Mouse (Mus musculus) heart, postnatal 0 days (tissue): Measurements from ENCODE around the gene Rangrf. TPM values are rescaled to one million over a fixed set of nuclear protein-coding genes. Genes with fewer than 3 reads are reported as not detected.
"Not testable (repeated sequence)": the region's sequence is repeated elsewhere in the genome, so short reads cannot be mapped to it uniquely, and the experiment has no call there.

Experiments
- ATAC-seq: fragments of 200-750 bp; cut with Nextera tagmentation; 2 replicates; pipeline ENCODE4 v1.8.0; 2017; ENCODE audit warnings: low read depth, moderate number of reproducible peaks, moderate library complexity; ENCODE audit not compliant: insufficient read depth
- DNase-seq: peaks from one replicate; pipeline ENCODE4 v3.0.0-alpha.2; 2016; ENCODE audit warnings: low spot score
- H3K27ac ChIP-seq: fragments of 300-500 bp; sonication (generic); 2 replicates; pipeline ENCODE4 v1.5.1; 2014; ENCODE audit warnings: low read depth, mild to moderate bottlenecking
- H3K27me3 ChIP-seq: fragments of 300-500 bp; sonication (generic); 2 replicates; pipeline ENCODE4 v1.6.1; 2014; ENCODE audit warnings: low read length, mixed read lengths; ENCODE audit not compliant: control insufficient read depth, insufficient read depth
- H3K36me3 ChIP-seq: fragments of 300-500 bp; sonication (generic); replicated peaks from 2 replicates; pipeline ENCODE4 v1.6.1; 2014; ENCODE audit warnings: low read length, mixed read lengths; ENCODE audit not compliant: control insufficient read depth, insufficient read depth
- H3K4me1 ChIP-seq: fragments of 300-500 bp; sonication (generic); 2 replicates; pipeline ENCODE4 v1.6.1; 2014; ENCODE audit warnings: antibody characterized with exemption; ENCODE audit not compliant: control insufficient read depth, insufficient read depth
- H3K4me2 ChIP-seq: fragments of 300-500 bp; sonication (generic); 2 replicates; pipeline ENCODE4 v1.6.1; 2014; ENCODE audit warnings: low read depth, mild to moderate bottlenecking, low read length, moderate library complexity
- H3K4me3 ChIP-seq: fragments of 300-500 bp; sonication (generic); 2 replicates; pipeline ENCODE4 v1.5.1; 2014; ENCODE audit warnings: low read depth, low read length
- H3K9ac ChIP-seq: fragments of 300-500 bp; sonication (generic); replicated peaks from 2 replicates; pipeline ENCODE4 v1.6.1; 2014; ENCODE audit warnings: low read depth, low read length, mixed read lengths
- H3K9me3 ChIP-seq: fragments of 300-500 bp; sonication (generic); replicated peaks from 2 replicates; pipeline ENCODE4 v1.6.1; 2016; ENCODE audit warnings: low read length; ENCODE audit not compliant: control insufficient read depth
- CTCF ChIP-seq: IDR thresholded peaks from 2 replicates; pipeline ENCODE4 v1.5.1; 2016; ENCODE audit warnings: antibody characterized with exemption, control low read depth, low read depth
- EP300 ChIP-seq: IDR thresholded peaks from 2 replicates; pipeline ENCODE4 v1.6.1; 2016; ENCODE audit warnings: antibody characterized with exemption, low read depth
- WGBS: fragments of 180-500 bp; shearing (Covaris S2); extraction: QIAGEN DNeasy Blood & Tissue Kit; methylation state at CpG from one replicate; pipeline ENCODE4 v1.1.7; 2014; 5-methylcytosine and 5-hydroxymethylcytosine counted together
- polyA plus RNA-seq: library from polyadenylated mRNA; unstranded; fragments of >200 nt; fragmentation: Nextera tagmentation; extraction: Ambion mirVana; gene quantifications from 2 replicates; pipeline ENCODE4 v1.2.1, GENCODE M21; 2015
- total RNA-seq: library from RNA; depleted of rRNA; stranded (reverse); fragments of >200 nt; gene quantifications from 2 replicates; pipeline ENCODE4 v1.2.3, GENCODE M21; 2014; ENCODE audit warnings: low replicate concordance

Rangrf gene
- total and polyA plus RNA-seq, 2 experiments from 2014 or later: 78.0 to 101 TPM

DNA sequence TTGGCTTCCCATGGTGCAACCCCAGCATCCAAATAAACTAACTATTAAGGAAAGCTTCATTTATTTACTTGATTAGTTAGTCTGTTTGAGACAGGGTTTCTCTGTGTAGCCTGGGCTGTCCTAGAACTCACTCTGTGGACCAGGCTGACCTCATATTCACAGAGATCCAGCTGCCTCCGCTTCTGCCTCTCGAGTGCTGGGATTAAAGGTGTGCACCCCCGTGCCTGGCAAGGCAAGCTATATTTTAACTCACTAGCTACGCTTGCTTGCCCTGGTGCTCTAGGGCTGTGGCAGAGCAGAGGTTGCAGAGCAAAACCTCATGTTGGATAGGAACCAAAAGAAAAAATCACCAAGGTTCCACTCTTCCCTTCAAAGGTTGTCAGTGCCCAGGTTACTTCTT, 34.5 kb downstream of the Rangrf start:
- Histone ChIP-seq H3K4me2 (peak overlapping the region; percentile 68), H3K27ac (0 out of 2 replicates have a peak overlapping the region, but pooled peaks have one; percentile 75), H3K27me3 (no peaks in the 10 kb centered on the region), H3K4me3 (peak overlapping the region; percentile 49), H3K36me3 (0 out of 2 replicates have a peak, but pooled peaks cover 9% of the 10 kb centered on the region), H3K9ac (peak overlapping the region; percentile 54), H3K9me3 (no peaks in the 10 kb centered on the region), H3K4me1 (peaks cover 10% of the 10 kb centered on the region; the same call in 1 of the 2 replicates)
- no peak for ATAC-seq
- TF ChIP-seq EP300 (no peak), CTCF (no peak)
- 57% methylated on average over 4 of the region's 4 CpGs for WGBS
- DNase-seq: no peak

DNA sequence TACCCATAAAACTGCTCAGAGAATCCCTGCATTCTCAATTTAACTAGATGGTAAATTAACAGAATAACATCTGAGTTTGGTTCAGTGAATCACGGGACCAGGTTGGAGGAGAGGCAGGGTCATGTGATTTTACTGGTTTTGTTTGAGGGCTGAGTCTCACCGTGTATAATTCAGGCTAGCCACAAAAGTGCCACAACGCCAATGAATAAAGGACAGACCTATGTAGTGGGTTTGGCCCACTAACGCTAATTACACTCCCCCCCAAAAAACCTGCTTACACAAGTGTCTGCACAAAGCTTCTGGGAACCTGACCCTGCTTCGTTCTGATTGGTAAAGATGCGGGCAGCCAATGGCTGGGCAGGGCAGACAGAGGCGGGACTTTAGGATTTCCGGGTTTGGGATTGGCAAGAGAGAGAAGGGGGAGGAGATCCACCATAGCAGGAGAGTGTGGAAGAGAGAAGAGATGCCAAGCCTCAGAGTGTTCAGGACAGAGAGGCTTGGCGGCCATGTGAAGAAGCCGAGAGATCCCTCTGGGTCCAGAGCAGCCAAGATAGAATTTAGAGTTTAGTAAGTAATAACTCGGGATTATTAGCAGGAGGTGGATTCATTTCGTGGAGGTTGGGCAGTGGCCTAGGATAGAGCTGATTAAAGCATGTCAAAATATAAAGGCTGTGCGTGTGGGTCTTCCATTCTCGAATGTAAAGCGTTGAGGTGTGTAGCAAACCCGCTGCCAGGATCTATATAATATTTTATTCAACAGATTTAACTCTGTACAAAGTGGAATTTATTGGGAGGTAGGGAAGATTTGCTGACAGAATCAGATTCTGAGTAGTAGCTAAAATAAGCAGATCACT, 35.3 kb downstream of the Rangrf start:
- TF ChIP-seq CTCF (no peak), EP300 (no peak)

DNA sequence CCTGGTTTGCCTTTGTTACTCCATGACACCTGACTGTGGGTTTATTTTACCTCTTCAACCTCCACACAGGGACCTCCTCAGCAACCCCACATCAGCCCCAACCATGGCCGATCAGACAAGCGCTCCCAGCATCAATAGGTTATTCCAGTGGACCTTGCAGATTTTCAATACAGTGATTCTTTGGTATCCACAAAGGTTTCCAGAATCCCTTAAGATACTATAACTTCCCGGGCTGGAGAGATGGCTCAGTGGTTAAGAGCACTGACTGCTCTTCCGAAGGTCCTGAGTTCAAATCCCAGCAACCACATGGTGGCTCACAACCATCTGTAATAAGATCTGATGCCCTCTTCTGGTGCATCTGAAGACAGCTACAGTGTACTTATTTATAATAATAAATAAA, 38.0 kb downstream of the Rangrf start:
- not testable (repeated sequence) for ATAC-seq, H3K4me1 ChIP-seq, H3K36me3 ChIP-seq, H3K4me3 ChIP-seq, H3K9me3 ChIP-seq, DNase-seq, H3K4me2 ChIP-seq, H3K27me3 ChIP-seq, H3K27ac ChIP-seq, H3K9ac ChIP-seq
- WGBS: 74% methylated on average over 4 of the region's 4 CpGs

More for the DNA sequence above, 35.3 kb downstream of the Rangrf start:
- ATAC-seq (peak; percentile 100), DNase-seq (peak; percentile 97)
- H3K27me3 ChIP-seq: no peaks in the 10 kb centered on the region
- peak overlapping the region; percentile 75 for H3K27ac ChIP-seq
- WGBS: 1% methylated on average over 16 of the region's 16 CpGs
- H3K9ac ChIP-seq: peak overlapping the region; percentile 54
- peak overlapping the region; percentile 68 for H3K4me2 ChIP-seq
- H3K4me3 ChIP-seq: peak overlapping the region; percentile 49
- no peaks in the 10 kb centered on the region for H3K9me3 ChIP-seq
- H3K4me1 ChIP-seq: peaks cover 10% of the 10 kb centered on the region; the same call in 1 of the 2 replicates
- H3K36me3 ChIP-seq: 0 out of 2 replicates have a peak, but pooled peaks cover 7% of the 10 kb centered on the region

DNA sequence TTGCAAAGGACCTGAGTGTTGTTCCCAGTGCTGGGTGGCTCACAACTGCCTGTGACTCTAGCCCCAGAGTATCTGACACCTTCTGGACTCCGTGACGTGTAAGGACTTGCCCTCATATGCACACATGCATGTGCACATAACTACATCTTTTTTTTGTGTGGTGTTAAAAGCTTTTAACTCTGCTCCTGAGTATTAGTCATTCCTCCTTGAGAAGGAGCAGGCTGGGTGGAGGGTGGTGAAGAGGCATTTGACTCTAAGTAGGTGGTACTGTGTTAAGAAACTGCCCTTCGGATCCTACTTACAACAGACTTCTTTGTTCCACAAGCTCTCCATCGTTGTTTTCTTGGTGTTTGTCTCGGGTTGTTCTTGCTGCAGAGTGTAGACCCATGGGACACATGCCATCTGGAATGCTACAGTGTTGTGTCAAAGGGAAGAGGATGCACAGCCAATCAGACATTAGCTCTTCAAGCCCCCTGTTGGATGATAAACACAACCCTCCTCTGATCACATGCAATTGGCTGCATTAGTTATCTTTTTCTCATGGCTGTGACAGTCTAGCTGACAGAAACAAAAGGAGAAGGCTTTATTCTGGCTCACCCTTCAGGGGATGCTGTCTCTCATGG, 41.0 kb downstream of the Rangrf start:
- TF ChIP-seq EP300: no peak
- no peak for TF ChIP-seq CTCF
- H3K36me3 ChIP-seq: no peaks in the 10 kb centered on the region
- H3K27me3 ChIP-seq: no peaks in the 10 kb centered on the region
- no peak overlapping the region for H3K4me3 ChIP-seq
- no peak overlapping the region for H3K27ac ChIP-seq
- DNase-seq (no peak), ATAC-seq (no peak)
- 66% methylated on average over 5 of the region's 5 CpGs for WGBS
- no peak overlapping the region for H3K9ac ChIP-seq
- H3K4me2 ChIP-seq: no peak overlapping the region
- no peaks in the 10 kb centered on the region for H3K4me1 ChIP-seq
- no peaks in the 10 kb centered on the region for H3K9me3 ChIP-seq

DNA sequence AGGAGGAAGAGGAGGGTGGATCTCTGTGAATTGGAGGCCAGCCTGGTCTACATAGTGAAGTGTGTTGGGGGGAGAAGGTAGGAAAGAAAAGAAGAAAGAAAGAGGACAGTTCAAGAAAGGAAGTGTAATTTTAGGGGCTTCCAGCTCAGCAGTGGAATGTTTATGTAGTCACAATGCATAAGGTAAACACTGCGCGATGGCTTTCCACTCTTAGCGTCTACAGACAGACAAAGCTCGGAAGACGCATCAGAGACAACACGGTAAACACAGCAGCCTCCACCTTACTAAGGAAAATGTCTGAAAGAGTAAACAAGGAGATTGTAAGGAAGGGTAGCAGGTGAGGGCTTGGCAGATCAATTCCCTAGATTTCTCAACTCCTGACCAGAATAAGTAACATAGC, 45.0 kb downstream of the Rangrf start:
- H3K27me3 ChIP-seq: no peaks in the 10 kb centered on the region
- WGBS: 69% methylated on average over 6 of the region's 6 CpGs

More for the DNA sequence above, 45.0 kb downstream of the Rangrf start:
- Histone ChIP-seq H3K9ac (no peak overlapping the region), H3K9me3 (no peaks in the 10 kb centered on the region), H3K4me3 (no peak overlapping the region), H3K27ac (no peak overlapping the region), H3K4me1 (no peaks in the 10 kb centered on the region), H3K36me3 (no peaks in the 10 kb centered on the region), H3K4me2 (no peak overlapping the region)
- TF ChIP-seq EP300: no peak
- no peak for TF ChIP-seq CTCF
- DNase-seq (no peak), ATAC-seq (no peak)
